Mouse (Mus musculus): ENCODE data around the gene Zfp524. TPM values are rescaled to one million over a fixed set of nuclear protein-coding genes. Genes with fewer than 3 reads are reported as not detected.
"Not testable (repeated sequence)": the region's sequence is repeated elsewhere in the genome, so short reads cannot be mapped to it uniquely, and the experiment has no call there.

The Zfp524 gene
- polyA plus RNA-seq, 1 experiment from 2014 or later: 10.7 TPM

DNA sequence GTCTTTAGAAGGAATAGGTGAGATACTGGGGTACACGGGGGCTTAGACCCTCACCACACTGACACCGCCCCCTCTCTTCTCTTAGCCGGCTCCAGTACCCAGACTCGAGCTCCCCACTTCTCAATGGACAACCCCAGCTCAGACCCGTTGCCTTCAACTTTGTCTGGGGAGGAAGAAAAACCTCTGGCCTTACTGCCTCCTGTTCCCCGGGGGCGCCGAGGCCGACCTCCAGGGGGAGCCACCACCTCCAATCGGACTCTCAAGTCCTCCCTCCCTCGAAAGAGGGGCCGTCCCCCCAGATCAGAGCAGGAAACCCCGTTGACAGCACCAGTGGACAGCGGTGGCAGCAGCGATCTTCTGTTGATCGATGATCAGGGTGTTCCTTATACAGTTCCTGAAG lies 3.1 kb downstream of the Zfp524 start:
- no peak overlapping the region for H3K27ac ChIP-seq
- 91% methylated on average over 16 of the region's 16 CpGs for WGBS

GRCm38 (mm10) chr7:5017931-5018330 lies 3.7 kb downstream of the Zfp524 start:
- Histone ChIP-seq H3K27ac (no peak overlapping the region), H3K27me3 (no peaks in the 10 kb centered on the region), H3K36me3 (peaks cover 33% of the 10 kb centered on the region), H3K9ac (no peak overlapping the region), H3K4me2 (replicated peaks) (no peak overlapping the region), H3K9me3 (no peaks in the 10 kb centered on the region), H3K4me1 (peaks cover 27% of the 10 kb centered on the region), H3K4me3 (no peak overlapping the region)
- WGBS: 97% methylated on average over 21 of the region's 21 CpGs
- ATAC-seq (ENCODE audit: low FRiP score, low read depth): no peak

More for the DNA sequence above, 3.1 kb downstream of the Zfp524 start:
- Histone ChIP-seq H3K9ac (no peak overlapping the region), H3K4me3 (no peak overlapping the region), H3K27me3 (no peaks in the 10 kb centered on the region), H3K4me1 (peaks cover 27% of the 10 kb centered on the region), H3K36me3 (peaks cover 33% of the 10 kb centered on the region), H3K9me3 (no peaks in the 10 kb centered on the region), H3K4me2 (replicated peaks) (no peak overlapping the region)
- no peak for ATAC-seq (ENCODE audit: low FRiP score, low read depth)

- H3K9me3 ChIP-seq; ATAC-seq (ENCODE audit: low FRiP score, low read depth); H3K27me3 ChIP-seq: not testable (repeated sequence)
- H3K36me3 ChIP-seq: peaks cover 46% of the 10 kb centered on the region
- peak overlapping the region; percentile 97 for H3K9ac ChIP-seq
- peak overlapping the region; percentile 91 for H3K4me2 ChIP-seq (replicated peaks)
- 26% methylated on average over 8 of the region's 8 CpGs for WGBS
- H3K27ac ChIP-seq: peak overlapping the region; percentile 97
- H3K4me3 ChIP-seq: peak overlapping the region; percentile 85
- H3K4me1 ChIP-seq: peaks cover 21% of the 10 kb centered on the region
These were observed 5.4 kb downstream of the Zfp524 start for GRCm38 (mm10) chr7:5019576-5019975.

DNA sequence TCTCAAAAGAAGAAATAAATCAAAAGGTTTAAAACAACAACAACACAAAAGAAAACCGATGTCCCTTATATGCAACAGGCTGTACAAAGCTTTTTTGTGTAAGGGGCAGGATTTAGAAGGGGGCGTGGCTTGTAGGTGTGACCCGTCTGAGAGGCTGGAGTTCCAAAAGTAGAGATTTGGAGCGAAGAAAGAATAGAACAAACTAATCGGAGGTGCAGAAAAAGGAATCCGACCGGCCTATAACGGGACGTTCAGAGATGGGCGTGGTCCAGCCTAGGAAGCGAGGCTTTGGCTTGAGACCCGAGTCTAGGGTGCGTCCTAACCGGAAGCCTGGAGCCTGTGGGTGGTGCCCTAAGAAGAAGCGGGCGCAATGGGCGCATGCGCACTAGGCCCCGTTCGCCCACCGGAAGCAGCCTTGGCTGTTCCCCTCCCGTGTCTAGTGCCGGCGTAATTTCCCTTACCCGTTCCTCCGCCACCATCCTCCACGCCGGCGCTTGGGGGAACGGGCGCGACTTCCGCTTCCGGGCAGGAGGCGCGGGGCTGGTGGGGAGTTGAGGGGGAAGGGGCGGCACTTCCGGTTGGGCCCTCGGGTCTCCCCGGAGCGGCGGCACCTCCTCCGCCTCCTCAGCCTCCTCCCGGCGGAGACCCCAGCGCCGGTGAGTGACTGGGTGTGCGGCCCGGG lies 5.9 kb downstream of the Zfp524 start, which contains the start of the genes Zfp865 and Ccdc106:
Gene Zfp865, plus strand, starts transcription at position 377 of the 682 bp plus-strand sequence.
Gene Ccdc106, plus strand, starts transcription at position 554 of the 682 bp plus-strand sequence.
- Histone ChIP-seq H3K9ac (peak within 1 kb of the TSS; percentile 97), H3K4me1 (peaks cover 21% of the 10 kb centered on the region), H3K4me3 (peak within 1 kb of the TSS; percentile 85), H3K9me3 (no peaks in the 10 kb centered on the region), H3K27me3 (no peaks in the 10 kb centered on the region), H3K36me3 (peaks cover 52% of the 10 kb centered on the region), H3K4me2 (replicated peaks) (peak within 1 kb of the TSS; percentile 91), H3K27ac (peak within 1 kb of the TSS; percentile 97)
- ATAC-seq (ENCODE audit: low FRiP score, low read depth): peak; percentile 90
- under 1% methylated on average over 42 of the region's 49 CpGs for WGBS

GRCm38 (mm10) chr7:5020685-5021084 lies 6.5 kb downstream of the Zfp524 start:
- peaks cover 21% of the 10 kb centered on the region for H3K4me1 ChIP-seq
- WGBS: 0% methylated on average over 10 of the region's 15 CpGs
- H3K4me3 ChIP-seq: peak overlapping the region; percentile 85
- no peaks in the 10 kb centered on the region for H3K27me3 ChIP-seq
- no peaks in the 10 kb centered on the region for H3K9me3 ChIP-seq
- H3K36me3 ChIP-seq: peaks cover 57% of the 10 kb centered on the region
- peak overlapping the region; percentile 97 for H3K27ac ChIP-seq
- H3K9ac ChIP-seq: peak overlapping the region; percentile 97
- ATAC-seq (ENCODE audit: low FRiP score, low read depth): no peak
- peak overlapping the region; percentile 91 for H3K4me2 ChIP-seq (replicated peaks)

DNA sequence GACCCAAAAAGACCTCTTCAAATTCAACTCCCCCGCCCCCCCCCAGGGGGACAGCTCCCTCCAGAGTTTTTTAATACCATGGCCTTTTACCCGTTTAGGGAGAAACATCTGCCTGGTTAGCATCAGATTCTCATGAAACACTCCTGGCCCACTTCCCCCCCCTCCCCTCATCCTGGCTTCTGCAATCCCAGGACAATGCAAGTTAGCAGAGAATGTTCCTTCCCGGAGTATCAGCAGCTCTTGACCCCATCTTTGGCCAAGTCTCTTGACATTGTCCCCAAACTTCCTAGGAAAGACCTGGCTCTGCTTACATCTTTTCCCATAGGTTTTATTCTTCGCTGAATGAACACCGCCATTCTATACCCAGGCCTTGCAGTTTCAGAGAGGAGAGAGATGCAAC lies 7.0 kb downstream of the Zfp524 start:
- Histone ChIP-seq H3K9me3 (no peaks in the 10 kb centered on the region), H3K27me3 (no peaks in the 10 kb centered on the region), H3K4me1 (peaks cover 17% of the 10 kb centered on the region), H3K36me3 (peaks cover 62% of the 10 kb centered on the region), H3K4me3 (peak overlapping the region; percentile 85), H3K9ac (peak overlapping the region; percentile 97), H3K4me2 (replicated peaks) (peak overlapping the region; percentile 91), H3K27ac (peak overlapping the region; percentile 97)
- 46% methylated on average over 5 of the region's 5 CpGs for WGBS
- ATAC-seq (ENCODE audit: low FRiP score, low read depth): no peak

GRCm38 (mm10) chr7:5029543-5029942 lies 15.3 kb downstream of the Zfp524 start:
- Histone ChIP-seq H3K4me3 (no peak overlapping the region), H3K9me3 (peaks cover 55% of the 10 kb centered on the region), H3K36me3 (peaks cover 98% of the 10 kb centered on the region), H3K4me2 (replicated peaks) (no peak overlapping the region), H3K4me1 (no peaks in the 10 kb centered on the region), H3K27me3 (no peaks in the 10 kb centered on the region), H3K27ac (no peak overlapping the region), H3K9ac (no peak overlapping the region)
- ATAC-seq (ENCODE audit: low FRiP score, low read depth): no peak
- 94% methylated on average over 22 of the region's 22 CpGs for WGBS

DNA sequence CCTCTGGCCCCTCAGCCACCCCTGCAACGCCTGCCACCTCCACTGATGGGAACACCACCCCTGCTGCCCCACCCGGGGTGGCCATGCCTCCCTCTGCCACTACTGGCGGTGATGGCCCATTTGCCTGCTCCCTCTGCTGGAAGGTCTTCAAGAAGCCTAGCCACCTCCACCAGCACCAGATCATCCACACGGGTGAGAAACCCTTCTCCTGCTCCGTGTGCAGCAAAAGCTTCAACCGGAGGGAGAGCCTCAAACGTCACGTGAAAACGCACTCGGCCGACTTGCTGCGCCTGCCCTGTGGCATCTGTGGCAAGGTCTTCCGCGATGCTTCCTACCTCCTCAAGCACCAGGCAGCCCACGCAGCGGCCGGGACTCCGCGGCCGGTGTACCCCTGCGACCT lies 15.7 kb downstream of the Zfp524 start:
- peaks cover 55% of the 10 kb centered on the region for H3K9me3 ChIP-seq
- 90% methylated on average over 21 of the region's 21 CpGs for WGBS
- no peak overlapping the region for H3K4me3 ChIP-seq
- no peaks in the 10 kb centered on the region for H3K27me3 ChIP-seq
- H3K36me3 ChIP-seq: peaks cover 98% of the 10 kb centered on the region
- H3K27ac ChIP-seq: no peak overlapping the region
- ATAC-seq (ENCODE audit: low FRiP score, low read depth): no peak
- no peaks in the 10 kb centered on the region for H3K4me1 ChIP-seq
- no peak overlapping the region for H3K9ac ChIP-seq
- H3K4me2 ChIP-seq (replicated peaks): no peak overlapping the region

DNA sequence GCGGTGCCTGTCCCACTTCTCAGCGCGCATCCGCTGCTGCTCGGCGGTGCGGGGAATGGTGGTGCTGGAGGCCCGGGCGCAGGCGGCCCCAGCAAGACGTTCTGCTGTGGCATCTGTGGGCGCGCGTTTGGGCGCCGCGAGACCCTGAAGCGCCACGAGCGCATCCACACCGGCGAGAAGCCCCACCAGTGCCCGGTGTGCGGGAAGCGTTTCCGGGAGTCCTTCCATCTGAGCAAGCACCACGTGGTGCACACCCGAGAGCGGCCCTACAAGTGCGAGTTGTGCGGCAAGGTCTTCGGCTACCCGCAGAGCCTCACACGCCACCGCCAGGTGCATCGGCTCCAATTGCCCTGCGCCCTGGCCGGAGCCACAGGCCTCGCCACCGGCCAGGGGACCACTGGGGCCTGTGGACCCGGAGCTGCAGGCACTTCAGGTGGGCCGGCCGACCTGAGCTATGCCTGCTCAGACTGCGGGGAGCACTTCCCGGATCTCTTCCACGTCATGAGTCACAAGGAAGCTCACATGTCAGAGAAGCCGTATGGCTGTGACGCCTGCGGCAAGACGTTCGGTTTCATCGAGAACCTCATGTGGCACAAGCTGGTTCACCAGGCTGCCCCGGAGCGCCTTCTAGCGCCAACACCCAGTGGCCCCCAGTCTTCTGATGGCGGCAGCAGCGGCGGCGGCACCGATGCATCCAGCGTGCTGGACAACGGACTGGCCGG lies 16.5 kb downstream of the Zfp524 start:
- Histone ChIP-seq H3K9ac (no peak overlapping the region), H3K27me3 (no peaks in the 10 kb centered on the region), H3K4me1 (no peaks in the 10 kb centered on the region), H3K4me3 (0 out of 2 replicates have a peak overlapping the region, but pooled peaks have one; percentile 3), H3K9me3 (peaks cover 59% of the 10 kb centered on the region), H3K27ac (no peak overlapping the region), H3K4me2 (replicated peaks) (no peak overlapping the region), H3K36me3 (peaks cover 98% of the 10 kb centered on the region)
- 85% methylated on average over 63 of the region's 63 CpGs for WGBS
- no peak for ATAC-seq (ENCODE audit: low FRiP score, low read depth)

DNA sequence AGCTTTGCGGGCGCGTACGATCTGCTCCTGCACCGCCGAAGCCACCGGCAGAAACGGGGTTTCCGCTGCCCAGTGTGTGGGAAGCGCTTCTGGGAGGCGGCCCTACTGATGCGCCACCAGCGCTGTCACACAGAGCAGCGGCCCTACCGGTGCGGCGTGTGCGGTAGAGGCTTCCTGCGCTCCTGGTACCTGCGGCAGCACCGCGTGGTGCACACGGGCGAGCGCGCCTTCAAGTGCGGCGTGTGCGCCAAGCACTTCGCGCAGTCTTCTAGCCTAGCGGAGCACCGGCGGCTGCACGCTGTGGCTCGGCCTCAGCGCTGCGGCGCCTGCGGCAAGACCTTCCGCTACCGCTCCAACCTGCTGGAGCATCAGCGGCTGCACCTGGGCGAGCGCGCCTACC lies 17.3 kb downstream of the Zfp524 start:
- H3K4me1 ChIP-seq: no peaks in the 10 kb centered on the region
- no peak overlapping the region for H3K9ac ChIP-seq
- no peak overlapping the region for H3K4me2 ChIP-seq (replicated peaks)
- peaks cover 66% of the 10 kb centered on the region for H3K9me3 ChIP-seq
- WGBS: 81% methylated on average over 43 of the region's 46 CpGs
- ATAC-seq (ENCODE audit: low FRiP score, low read depth): no peak
- no peak overlapping the region for H3K27ac ChIP-seq
- no peak overlapping the region for H3K4me3 ChIP-seq
- peaks cover 98% of the 10 kb centered on the region for H3K36me3 ChIP-seq
- no peaks in the 10 kb centered on the region for H3K27me3 ChIP-seq

DNA sequence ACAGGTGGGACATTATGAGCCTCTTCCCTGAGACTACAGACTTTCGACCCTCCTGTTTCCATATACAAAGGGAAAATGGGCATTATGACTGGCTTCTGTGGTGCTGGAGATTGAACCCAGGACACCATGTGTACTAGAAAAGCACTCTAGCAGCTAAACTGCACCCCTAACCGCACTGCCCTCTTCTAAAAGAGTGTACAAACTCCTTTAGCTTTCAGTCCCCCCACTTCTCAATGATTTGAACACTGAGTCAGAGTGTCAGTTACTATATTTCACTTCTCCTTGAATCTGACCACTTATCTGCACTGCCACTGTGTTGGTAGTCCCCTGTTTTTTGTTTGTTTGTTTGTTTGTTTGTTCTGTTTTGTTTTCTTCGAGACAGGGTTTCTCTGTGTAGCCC lies 19.6 kb downstream of the Zfp524 start, which contains the start of gene 4632433K11Rik:
Gene 4632433K11Rik, plus strand, starts transcription at position 301 of the 400 bp plus-strand sequence.
- Histone ChIP-seq H3K9ac (no peak within 1 kb of the TSS), H3K27me3 (no peaks in the 10 kb centered on the region), H3K27ac (0 out of 2 replicates have a peak within 1 kb of the TSS, but pooled peaks have one; percentile 1), H3K9me3 (peaks cover 67% of the 10 kb centered on the region), H3K36me3 (peaks cover 83% of the 10 kb centered on the region), H3K4me2 (replicated peaks) (no peak within 1 kb of the TSS), H3K4me1 (no peaks in the 10 kb centered on the region), H3K4me3 (no peak within 1 kb of the TSS)
- 95% methylated on average over 3 of the region's 3 CpGs for whole genome bisulfite sequencing
- no peak for ATAC-seq (ENCODE audit: low FRiP score, low read depth)

DNA sequence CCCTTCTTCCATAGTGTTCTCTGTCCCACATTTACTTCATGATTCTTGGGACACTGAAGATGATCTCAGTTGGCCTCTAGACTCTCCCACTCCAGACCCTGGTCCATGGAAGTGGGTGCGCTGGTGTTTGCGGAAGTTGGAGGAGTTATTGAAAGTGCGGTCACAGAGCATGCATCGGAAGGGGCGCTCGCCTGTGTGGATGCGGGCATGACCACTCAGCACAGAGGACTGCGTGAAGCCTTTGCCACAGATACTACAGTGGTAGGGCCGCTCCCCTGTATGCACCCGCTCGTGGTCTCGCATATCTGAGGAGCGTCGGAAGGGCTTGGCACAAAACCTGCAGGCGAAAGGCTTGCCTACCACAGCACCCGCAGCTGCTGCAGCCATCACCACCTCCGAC lies 21.4 kb downstream of the Zfp524 start:
- Histone ChIP-seq H3K27me3 (no peaks in the 10 kb centered on the region), H3K27ac (no peak overlapping the region), H3K9ac (no peak overlapping the region), H3K9me3 (peaks cover 49% of the 10 kb centered on the region), H3K4me3 (no peak overlapping the region), H3K36me3 (peaks cover 68% of the 10 kb centered on the region), H3K4me1 (0 out of 2 replicates have a peak, but pooled peaks cover 2% of the 10 kb centered on the region), H3K4me2 (replicated peaks) (no peak overlapping the region)
- WGBS: 95% methylated on average over 17 of the region's 17 CpGs
- ATAC-seq (ENCODE audit: low FRiP score, low read depth): no peak

Data from limb, embryonic 13.5 days (tissue).